Mouse (Mus musculus): Measurements from ENCODE around the gene Josd1. TPM values are rescaled to one million over a fixed set of nuclear protein-coding genes. Genes with fewer than 3 reads are reported as not detected.

Gene Josd1
- polyA plus RNA-seq, 1 experiment from 2014 or later: 13.3 TPM

DNA sequence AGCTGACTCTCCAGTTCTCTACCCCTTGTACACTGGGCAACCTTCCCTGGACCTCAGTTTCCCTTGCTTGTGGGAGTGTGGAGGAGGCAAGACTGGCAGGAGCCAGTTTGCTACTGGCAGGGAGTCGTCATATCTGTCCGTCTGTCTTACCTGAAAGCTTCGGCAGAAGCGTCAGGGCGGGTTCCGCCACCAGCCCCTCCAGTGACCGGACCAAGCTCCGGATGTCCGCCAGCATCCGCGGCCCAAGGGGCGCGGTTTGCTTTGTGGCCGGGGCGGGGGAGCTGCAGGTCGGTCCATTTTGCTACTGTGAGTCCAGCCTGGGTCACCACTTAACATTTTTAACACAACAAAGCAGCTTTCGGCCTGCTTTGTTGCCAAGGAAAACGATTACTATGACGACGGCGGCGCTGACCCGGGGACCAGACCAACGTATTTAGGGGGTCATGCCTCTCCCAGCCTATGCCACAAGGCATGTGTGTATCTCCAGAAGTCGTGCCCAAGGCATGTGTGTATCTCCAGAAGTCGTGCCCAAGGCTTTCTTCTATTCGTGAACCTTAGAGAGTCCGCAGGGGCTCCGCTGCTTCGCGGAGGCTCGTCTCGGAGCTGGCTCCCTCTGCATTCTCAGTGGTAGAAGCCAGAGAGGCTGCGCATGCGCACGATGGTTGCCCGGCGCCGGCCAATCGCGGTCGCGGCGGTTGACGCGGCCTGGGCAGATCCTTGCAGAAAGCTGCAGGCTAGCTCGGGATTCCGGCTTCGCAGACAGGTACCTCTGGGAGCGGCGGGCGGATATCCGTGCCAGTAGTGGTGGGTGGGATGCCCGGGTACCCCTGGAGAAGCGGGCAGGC lies 29.0 kb downstream of the Josd1 start, which contains the start of the genes Fam227a and Cby1:
Gene Fam227a, minus strand, starts transcription at position 426 of the 845 bp plus-strand sequence.
Gene Cby1, plus strand, starts transcription at position 669 of the 845 bp plus-strand sequence.
- WGBS (ENCODE audit: missing documents): 1% methylated on average over 55 of the region's 55 CpGs
- peak within 1 kb of the TSS; percentile 93 for H3K27ac ChIP-seq
- peak within 1 kb of the TSS; percentile 57 for H3K4me3 ChIP-seq (ENCODE audit: inconsistent target)
- no peaks in the 10 kb centered on the region for H3K36me3 ChIP-seq (ENCODE audit: inconsistent target)
- H3K79me2 ChIP-seq (ENCODE audit: inconsistent target): no peaks in the 10 kb centered on the region

DNA sequence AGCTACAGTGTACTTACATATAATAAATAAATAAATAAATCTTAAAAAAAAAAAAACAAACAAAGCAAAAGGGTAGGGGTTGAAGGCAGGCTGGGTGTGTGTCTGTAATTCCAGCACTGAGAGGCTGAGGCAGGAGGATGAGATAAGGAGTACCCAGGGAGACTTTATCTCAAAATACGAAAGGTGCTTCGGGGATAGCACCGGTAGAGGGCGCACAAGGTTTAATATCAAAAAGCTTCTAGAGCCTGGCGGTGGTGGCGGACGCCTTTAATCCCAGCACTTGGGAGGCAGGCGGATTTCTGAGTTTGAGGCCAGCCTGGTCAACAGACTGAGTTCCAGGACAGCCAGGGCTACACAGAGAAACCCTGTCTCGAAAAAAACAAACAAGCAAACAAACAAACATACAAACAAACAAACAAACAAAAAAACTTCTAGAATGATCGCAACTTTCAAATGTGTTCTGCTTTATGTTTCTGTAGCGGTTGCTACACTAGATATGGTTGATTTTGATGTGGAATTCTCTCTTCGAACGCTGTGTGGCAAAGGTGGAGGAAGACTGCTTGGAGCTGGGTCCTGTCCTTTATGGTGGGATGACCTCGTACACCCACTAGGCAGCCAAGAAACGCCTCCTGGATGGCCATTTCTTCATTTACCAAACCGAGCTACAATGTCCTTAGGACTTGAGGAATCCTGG lies 29.7 kb downstream of the Josd1 start:
- WGBS (ENCODE audit: missing documents): 3% methylated on average over 16 of the region's 16 CpGs
- peak overlapping the region; percentile 57 for H3K4me3 ChIP-seq (ENCODE audit: inconsistent target)
- H3K27ac ChIP-seq: no peak overlapping the region
- H3K36me3 ChIP-seq (ENCODE audit: inconsistent target): no peaks in the 10 kb centered on the region
- no peaks in the 10 kb centered on the region for H3K79me2 ChIP-seq (ENCODE audit: inconsistent target)

DNA sequence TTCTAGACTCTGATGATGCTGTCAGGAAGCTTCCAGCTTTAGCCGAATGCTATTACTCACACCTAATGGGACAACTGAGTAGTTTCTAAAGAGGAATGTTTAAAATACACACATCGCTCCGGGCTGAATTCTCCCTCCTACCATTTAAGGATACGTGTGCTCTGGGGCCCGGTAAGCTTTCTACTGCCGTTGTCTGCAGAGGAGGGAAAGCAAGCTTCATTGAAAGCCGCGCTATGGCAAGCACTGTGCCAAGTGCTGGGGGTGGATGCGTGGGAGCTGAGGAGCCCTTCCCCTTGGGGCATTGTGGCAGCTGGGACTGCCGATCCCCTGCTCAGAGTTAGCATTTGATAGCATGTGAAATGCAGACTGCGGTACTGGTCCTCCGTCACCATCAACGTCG lies 31.3 kb downstream of the Josd1 start:
- no peak overlapping the region for H3K4me3 ChIP-seq (ENCODE audit: inconsistent target)
- H3K27ac ChIP-seq: no peak overlapping the region
- no peaks in the 10 kb centered on the region for H3K36me3 ChIP-seq (ENCODE audit: inconsistent target)
- WGBS (ENCODE audit: missing documents): 90% methylated on average over 14 of the region's 14 CpGs
- no peaks in the 10 kb centered on the region for H3K79me2 ChIP-seq (ENCODE audit: inconsistent target)

DNA sequence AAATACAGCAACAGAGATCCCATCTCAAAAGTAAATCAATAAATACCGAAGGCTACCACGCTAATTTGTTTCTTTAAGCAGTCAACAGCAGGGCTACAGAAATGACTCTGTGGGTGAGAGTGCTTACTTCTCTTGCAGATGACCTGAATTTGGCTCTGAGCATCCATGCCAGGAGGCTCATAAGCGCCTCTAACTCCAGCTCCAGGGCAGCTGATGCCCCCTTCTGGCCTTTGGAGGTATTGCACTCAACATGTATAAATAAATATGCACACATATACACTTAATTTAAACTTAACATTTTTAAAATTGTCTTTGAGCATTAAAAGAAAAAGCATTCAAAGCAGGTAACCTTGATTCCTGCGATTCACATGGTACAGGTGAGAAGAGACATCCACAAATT lies 36.2 kb downstream of the Josd1 start:
- no peaks in the 10 kb centered on the region for H3K79me2 ChIP-seq (ENCODE audit: inconsistent target)
- no peak overlapping the region for H3K27ac ChIP-seq
- WGBS (ENCODE audit: missing documents): 82% methylated on average over 4 of the region's 4 CpGs
- H3K36me3 ChIP-seq (ENCODE audit: inconsistent target): no peaks in the 10 kb centered on the region
- H3K4me3 ChIP-seq (ENCODE audit: inconsistent target): no peak overlapping the region

DNA sequence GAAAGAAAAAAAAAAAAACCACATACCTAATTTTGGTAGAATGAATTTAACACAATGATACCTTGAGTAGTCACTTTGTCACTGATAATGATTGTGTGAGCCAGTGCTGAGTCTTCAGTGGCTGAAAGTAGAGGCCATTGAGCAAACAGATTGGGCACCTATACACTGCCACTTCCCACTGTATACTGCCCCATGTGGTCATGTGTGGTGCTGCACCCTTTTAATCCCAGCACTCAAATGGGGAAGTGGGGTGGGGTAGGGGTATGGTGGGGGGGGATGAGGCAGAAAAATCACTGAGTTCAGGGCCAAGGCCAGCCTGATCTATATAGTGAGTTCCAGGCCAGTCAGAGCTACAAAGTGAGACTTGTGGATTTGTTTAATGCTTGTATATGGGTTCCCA lies 37.1 kb downstream of the Josd1 start:
- no peaks in the 10 kb centered on the region for H3K79me2 ChIP-seq (ENCODE audit: inconsistent target)
- H3K36me3 ChIP-seq (ENCODE audit: inconsistent target): no peaks in the 10 kb centered on the region
- no peak overlapping the region for H3K4me3 ChIP-seq (ENCODE audit: inconsistent target)
- no peak overlapping the region for H3K27ac ChIP-seq

DNA sequence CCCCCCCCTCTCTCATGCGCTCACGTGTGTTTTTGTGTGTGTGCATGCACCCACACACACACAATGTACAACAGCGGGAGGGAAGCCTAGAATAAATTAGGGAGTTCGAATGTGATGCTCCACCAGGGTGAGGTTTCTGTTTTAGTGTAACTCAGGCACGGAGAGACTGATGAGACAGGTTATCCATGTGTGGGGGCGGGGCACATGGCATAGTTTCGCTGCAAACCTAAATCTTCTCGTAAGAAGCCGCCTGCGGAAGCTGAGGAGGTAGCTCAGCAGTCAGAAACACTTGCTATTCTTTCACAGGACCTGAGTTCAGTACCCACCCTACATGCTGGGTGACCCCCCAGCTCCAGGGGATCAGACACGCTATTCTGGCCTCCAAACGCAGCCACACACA lies 39.6 kb downstream of the Josd1 start:
- H3K27ac ChIP-seq: no peak overlapping the region
- 95% methylated on average over 11 of the region's 12 CpGs for WGBS (ENCODE audit: missing documents)
- H3K36me3 ChIP-seq (ENCODE audit: inconsistent target): no peaks in the 10 kb centered on the region
- H3K4me3 ChIP-seq (ENCODE audit: inconsistent target): no peak overlapping the region
- H3K79me2 ChIP-seq (ENCODE audit: inconsistent target): no peaks in the 10 kb centered on the region

DNA sequence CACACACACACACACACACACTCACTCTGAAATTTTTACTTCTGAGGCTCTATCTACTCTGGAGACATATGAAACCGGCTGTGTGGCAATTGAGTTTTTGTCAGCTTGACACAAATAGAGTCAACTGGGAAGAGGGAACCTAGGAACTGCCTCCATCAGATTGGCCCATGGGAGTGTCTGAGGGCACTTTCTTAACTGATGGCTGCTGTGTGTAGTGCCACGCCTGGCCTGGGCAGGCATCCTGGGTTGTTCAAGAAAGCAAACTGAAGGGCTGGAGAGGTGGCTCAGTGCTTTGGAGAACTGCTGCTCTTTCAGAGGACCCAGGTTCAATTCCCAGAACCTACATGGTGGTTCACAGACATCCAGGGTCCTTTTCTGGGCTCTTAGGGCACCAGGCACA lies 42.2 kb downstream of the Josd1 start:
- Histone ChIP-seq H3K27ac (no peak overlapping the region), H3K4me3 (ENCODE audit: inconsistent target) (no peak overlapping the region), H3K79me2 (ENCODE audit: inconsistent target) (no peaks in the 10 kb centered on the region), H3K36me3 (ENCODE audit: inconsistent target) (no peaks in the 10 kb centered on the region)
- 75% methylated on average over 2 of the region's 2 CpGs for WGBS (ENCODE audit: missing documents)

DNA sequence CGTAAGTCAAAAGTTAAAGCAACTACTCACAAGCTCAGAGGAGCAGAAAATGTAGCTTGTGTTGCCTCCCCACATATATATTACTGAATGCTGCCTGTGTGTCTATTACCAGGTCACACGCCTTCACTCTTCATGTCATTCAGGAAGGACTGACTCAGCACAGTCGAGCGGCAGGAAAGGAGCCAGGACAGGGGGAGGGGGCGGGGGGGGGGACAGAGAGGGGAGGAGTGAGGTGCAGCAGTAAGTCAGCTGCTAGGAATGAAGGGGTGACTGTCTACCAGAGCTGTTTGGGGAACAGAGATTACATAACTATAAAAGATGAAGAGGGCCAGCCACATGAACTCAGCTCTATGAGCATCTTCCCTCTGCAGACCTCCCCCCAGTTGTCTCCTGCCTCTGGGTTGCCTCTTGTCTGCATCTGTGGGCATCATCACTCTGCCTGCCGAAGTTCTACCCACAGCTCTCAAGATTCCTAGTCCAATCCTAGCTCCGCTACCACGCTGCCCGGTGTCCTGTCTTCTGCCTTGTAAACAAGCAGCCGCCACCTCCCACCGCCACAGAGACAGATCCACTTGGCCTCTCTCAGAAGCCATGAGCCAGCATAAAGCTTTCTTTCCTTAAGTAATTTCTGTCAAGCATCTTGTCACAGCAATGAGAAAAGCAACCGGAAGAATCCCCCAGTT lies 46.4 kb downstream of the Josd1 start:
- Histone ChIP-seq H3K4me3 (ENCODE audit: inconsistent target) (no peak overlapping the region), H3K79me2 (ENCODE audit: inconsistent target) (no peaks in the 10 kb centered on the region), H3K27ac (no peak overlapping the region), H3K36me3 (ENCODE audit: inconsistent target) (no peaks in the 10 kb centered on the region)
- WGBS (ENCODE audit: missing documents): 52% methylated on average over 12 of the region's 12 CpGs

DNA sequence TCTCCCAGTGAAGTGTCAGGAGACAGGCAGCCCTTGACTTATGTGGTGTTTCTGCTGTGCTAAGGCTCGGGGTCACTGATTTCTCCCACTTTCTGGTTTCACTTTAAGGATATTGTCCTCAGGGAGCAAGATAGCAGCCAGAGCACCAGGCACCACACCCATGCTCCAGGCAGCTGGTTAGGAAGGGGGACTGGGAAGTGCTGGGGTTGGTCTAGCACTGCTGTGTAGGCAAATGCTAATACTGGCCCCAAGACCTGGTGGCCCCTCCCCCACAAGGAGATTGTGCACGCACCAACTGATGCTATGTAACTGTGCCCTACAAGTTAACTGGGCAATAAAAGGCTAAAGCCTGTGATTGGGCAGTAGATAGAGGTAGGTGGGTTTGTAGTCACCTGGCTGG lies 57.2 kb downstream of the Josd1 start:
- Histone ChIP-seq H3K4me3 (ENCODE audit: inconsistent target) (no peak overlapping the region), H3K27ac (no peak overlapping the region), H3K79me2 (ENCODE audit: inconsistent target) (no peaks in the 10 kb centered on the region), H3K36me3 (ENCODE audit: inconsistent target) (no peaks in the 10 kb centered on the region)
- 67% methylated on average over 1 of the region's 2 CpGs for WGBS (ENCODE audit: missing documents)

Other genes with a start within 250 kb of the Josd1 start
- gene Csnk1e, start 232.4 kb downstream of the Josd1 start, polyA plus RNA-seq (2018): 18.1 to 38.8 TPM (median 37.6 TPM) in 3 replicates
- not detected in 3 replicates for gene Kcnj4, start 182.7 kb downstream of the Josd1 start, polyA plus RNA-seq (2018)
- gene Kdelr3, start 171.5 kb downstream of the Josd1 start, polyA plus RNA-seq (2018): not detected in 3 replicates
- 83.2 to 165 TPM (median 122 TPM) in 3 replicates for gene Ddx17, start 141.2 kb downstream of the Josd1 start, polyA plus RNA-seq (2018)
- gene Dmc1, start 82.8 kb downstream of the Josd1 start, polyA plus RNA-seq (2018): not detected in 3 replicates
- gene Fam227a, start 29.0 kb downstream of the Josd1 start, polyA plus RNA-seq (2018): 0.34 to 1.0 TPM in 2 of 3 replicates, not detected in the other
- 11.0 to 24.8 TPM (median 14.4 TPM) in 3 replicates for gene Cby1, start 28.7 kb downstream of the Josd1 start, polyA plus RNA-seq (2018)
- 71.6 to 131 TPM (median 97.1 TPM) in 3 replicates for gene Tomm22, start 17.1 kb downstream of the Josd1 start, polyA plus RNA-seq (2018)
- gene Gtpbp1, start 2.9 kb upstream of the Josd1 start, polyA plus RNA-seq (2018): 18.0 to 29.2 TPM (median 22.4 TPM) in 3 replicates
- 29.8 to 44.7 TPM (median 30.4 TPM) in 3 replicates for gene Sun2, start 54.6 kb upstream of the Josd1 start, polyA plus RNA-seq (2018)
- 16.8 to 18.9 TPM (median 17.3 TPM) in 3 replicates for gene Dnal4, start 89.9 kb upstream of the Josd1 start, polyA plus RNA-seq (2018)
- gene Nptxr, start 116.8 kb upstream of the Josd1 start, polyA plus RNA-seq (2018): 0.20 to 0.89 TPM (median 0.76 TPM) in 3 replicates
- not detected in 3 replicates for gene Npcd, start 146.3 kb upstream of the Josd1 start, polyA plus RNA-seq (2018)
- 5.7 to 7.7 TPM (median 6.8 TPM) in 3 replicates for gene Cbx6, start 146.8 kb upstream of the Josd1 start, polyA plus RNA-seq (2018)
- gene Apobec3, start 203.7 kb upstream of the Josd1 start, polyA plus RNA-seq (2018): 22.8 to 91.0 TPM (median 42.5 TPM) in 3 replicates